Mouse (Mus musculus): ENCODE measurements around the gene Abca14. TPM values are rescaled to one million over a fixed set of nuclear protein-coding genes. Genes with fewer than 3 reads are reported as not detected.

The Abca14 gene
- polyA plus RNA-seq, 2 experiments: 0.03 TPM; not detected in 1

GRCm38 (mm10) chr7:120172188-120172700 is 31.5 kb upstream of the Abca14 start:
- Histone ChIP-seq H3K27ac (no peak overlapping the region), H3K9me3 (ENCODE audit: control insufficient read depth, low read length) (no peaks in the 10 kb centered on the region), H3K4me3 (ENCODE audit: insufficient read depth in 1 of 2, low read depth in 2 of 2, low read length in 2 of 2) (no peak overlapping the region), H3K4me2 (ENCODE audit: low read depth) (no peak overlapping the region), H3K27me3 (ENCODE audit: control insufficient read depth, insufficient read depth, low read length) (no peaks in the 10 kb centered on the region), H3K4me1 (replicated peaks; ENCODE audit: control insufficient read depth in 2 of 2, insufficient read depth in 2 of 2, low read length in 1 of 2) (no peaks in the 10 kb centered on the region), H3K36me3 (replicated peaks; ENCODE audit: control insufficient read depth, insufficient read depth, low read depth) (no peaks in the 10 kb centered on the region), H3K9ac (replicated peaks) (no peak overlapping the region)
- WGBS (ENCODE audit: insufficient replicate concordance): 59% methylated on average over 1 of the region's 1 CpGs
- TF ChIP-seq EP300 (IDR thresholded peaks at IDR 0.05; ENCODE audit: low read depth): no peak
- DNase-seq (ENCODE audit: low read depth in 3 of 3, low spot score in 3 of 3) (no peak), ATAC-seq (ENCODE audit: insufficient read depth) (no peak)

- Histone ChIP-seq H3K9ac (replicated peaks) (no peak within 1 kb of the TSS), H3K4me2 (ENCODE audit: low read depth) (peak within 1 kb of the TSS; percentile 23; the same call in 1 of the 2 replicates), H3K36me3 (replicated peaks; ENCODE audit: control insufficient read depth, insufficient read depth, low read depth) (no peaks in the 10 kb centered on the region), H3K4me3 (ENCODE audit: insufficient read depth in 1 of 2, low read depth in 2 of 2, low read length in 2 of 2) (peak within 1 kb of the TSS; percentile 46 to 49), H3K9me3 (ENCODE audit: control insufficient read depth, low read length) (no peaks in the 10 kb centered on the region), H3K27ac (no peak within 1 kb of the TSS), H3K4me1 (replicated peaks; ENCODE audit: control insufficient read depth in 2 of 2, insufficient read depth in 2 of 2, low read length in 1 of 2) (no peaks in the 10 kb centered on the region), H3K27me3 (ENCODE audit: control insufficient read depth, insufficient read depth, low read length) (no peaks in the 10 kb centered on the region)
- WGBS (ENCODE audit: insufficient replicate concordance): 60% methylated on average over 10 of the region's 10 CpGs
- peak in 1 of 3 experiments; percentile 13 for DNase-seq (ENCODE audit: low read depth in 3 of 3, low spot score in 3 of 3)
- TF ChIP-seq CTCF (IDR thresholded peaks at IDR 0.05; ENCODE audit: low read depth): no peak
- ATAC-seq (ENCODE audit: insufficient read depth): peak; percentile 70
These were observed 30.0 kb upstream of the Abca14 start, which contains the start of gene Anks4b for GRCm38 (mm10) chr7:120173603-120174244. Gene Anks4b (plus strand): TSS chr7:120173858.

GRCm38 (mm10) chr7:120174723-120175504 is 28.8 kb upstream of the Abca14 start:
- no peaks in the 10 kb centered on the region for H3K9me3 ChIP-seq (ENCODE audit: control insufficient read depth, low read length)
- H3K36me3 ChIP-seq (replicated peaks; ENCODE audit: control insufficient read depth, insufficient read depth, low read depth): no peaks in the 10 kb centered on the region
- H3K4me3 ChIP-seq (ENCODE audit: insufficient read depth in 1 of 2, low read depth in 2 of 2, low read length in 2 of 2): peak overlapping the region; percentile 46 to 49
- peak; percentile 2 to 10 (median 9) for DNase-seq (ENCODE audit: low read depth in 3 of 3, low spot score in 3 of 3)
- ATAC-seq (ENCODE audit: insufficient read depth): 0 out of 2 replicates have a peak, but pooled peaks have one; percentile 16
- WGBS (ENCODE audit: insufficient replicate concordance): 48% methylated on average over 11 of the region's 11 CpGs
- H3K4me2 ChIP-seq (ENCODE audit: low read depth): peak overlapping the region; percentile 23
- TF ChIP-seq EP300 (IDR thresholded peaks at IDR 0.05; ENCODE audit: low read depth) (no peak), CTCF (IDR thresholded peaks at IDR 0.05; ENCODE audit: low read depth) (no peak)
- H3K27ac ChIP-seq: no peak overlapping the region
- no peak overlapping the region for H3K9ac ChIP-seq (replicated peaks)
- no peaks in the 10 kb centered on the region for H3K27me3 ChIP-seq (ENCODE audit: control insufficient read depth, insufficient read depth, low read length)
- no peaks in the 10 kb centered on the region for H3K4me1 ChIP-seq (replicated peaks; ENCODE audit: control insufficient read depth in 2 of 2, insufficient read depth in 2 of 2, low read length in 1 of 2)

GRCm38 (mm10) chr7:120177611-120178010 is 26.1 kb upstream of the Abca14 start:
- H3K27ac ChIP-seq: no peak overlapping the region
- no peaks in the 10 kb centered on the region for H3K27me3 ChIP-seq (ENCODE audit: control insufficient read depth, insufficient read depth, low read length)
- no peaks in the 10 kb centered on the region for H3K36me3 ChIP-seq (replicated peaks; ENCODE audit: control insufficient read depth, insufficient read depth, low read depth)
- ATAC-seq (ENCODE audit: insufficient read depth) (no peak), DNase-seq (ENCODE audit: low read depth in 3 of 3, low spot score in 3 of 3) (no peak)
- WGBS (ENCODE audit: insufficient replicate concordance): 61% methylated on average over 3 of the region's 3 CpGs
- TF ChIP-seq CTCF (IDR thresholded peaks at IDR 0.05; ENCODE audit: low read depth): no peak
- no peak for TF ChIP-seq EP300 (IDR thresholded peaks at IDR 0.05; ENCODE audit: low read depth)
- H3K4me3 ChIP-seq (ENCODE audit: insufficient read depth in 1 of 2, low read depth in 2 of 2, low read length in 2 of 2): no peak overlapping the region
- no peak overlapping the region for H3K4me2 ChIP-seq (ENCODE audit: low read depth)
- no peaks in the 10 kb centered on the region for H3K9me3 ChIP-seq (ENCODE audit: control insufficient read depth, low read length)
- no peaks in the 10 kb centered on the region for H3K4me1 ChIP-seq (replicated peaks; ENCODE audit: control insufficient read depth in 2 of 2, insufficient read depth in 2 of 2, low read length in 1 of 2)
- H3K9ac ChIP-seq (replicated peaks): no peak overlapping the region

GRCm38 (mm10) chr7:120178935-120179334 is 24.8 kb upstream of the Abca14 start:
- Histone ChIP-seq H3K4me2 (ENCODE audit: low read depth) (no peak overlapping the region), H3K9me3 (ENCODE audit: control insufficient read depth, low read length) (no peaks in the 10 kb centered on the region), H3K4me3 (ENCODE audit: insufficient read depth in 1 of 2, low read depth in 2 of 2, low read length in 2 of 2) (no peak overlapping the region), H3K9ac (replicated peaks) (no peak overlapping the region), H3K27ac (no peak overlapping the region), H3K4me1 (replicated peaks; ENCODE audit: control insufficient read depth in 2 of 2, insufficient read depth in 2 of 2, low read length in 1 of 2) (no peaks in the 10 kb centered on the region), H3K27me3 (ENCODE audit: control insufficient read depth, insufficient read depth, low read length) (no peaks in the 10 kb centered on the region), H3K36me3 (replicated peaks; ENCODE audit: control insufficient read depth, insufficient read depth, low read depth) (no peaks in the 10 kb centered on the region)
- WGBS (ENCODE audit: insufficient replicate concordance): 7% methylated on average over 2 of the region's 2 CpGs
- no peak for DNase-seq (ENCODE audit: low read depth in 3 of 3, low spot score in 3 of 3)
- TF ChIP-seq CTCF (IDR thresholded peaks at IDR 0.05; ENCODE audit: low read depth) (no peak), EP300 (IDR thresholded peaks at IDR 0.05; ENCODE audit: low read depth) (no peak)
- no peak for ATAC-seq (ENCODE audit: insufficient read depth)

Measured in liver, embryonic 14.5 days (tissue).